Mouse (Mus musculus) gastrocnemius, adult 18-20 months (tissue): ENCODE measurements around the gene Cck. TPM values are rescaled to one million over a fixed set of nuclear protein-coding genes. Genes with fewer than 3 reads are reported as not detected.

ENCODE experiments used
- DNase-seq: peaks from one replicate; pipeline ENCODE4 v3.0.0; 2021; ENCODE audit warnings: low spot score
- long read RNA-seq, 2 experiments: library from polyadenylated mRNA; stranded (forward); transcript quantifications; one replicate each; pipeline ENCODE4 v2.0.0; 2021
- total RNA-seq, 2 experiments: library from RNA; stranded (reverse); gene quantifications; 2 replicates each; pipeline ENCODE4 v1.2.3; 2021

The Cck gene
- total RNA-seq = not detected
- long read RNA-seq, experiment 1 = 0 reads
- long read RNA-seq, experiment 2 = 0 reads

- DNase-seq = peak; percentile 57
Observed at GRCm38 (mm10) chr9:121495529-121495928, at the start of gene Cck. Gene Cck, minus strand, starts transcription at chr9:121495694.

- no peak for DNase-seq
Observed at GRCm38 (mm10) chr9:121541530-121541929, 46.0 kb upstream of the Cck start.

GRCm38 (mm10) chr9:121532626-121533025 is 37.1 kb upstream of the Cck start:
- no peak for DNase-seq

- DNase-seq = no peak
Observed at GRCm38 (mm10) chr9:121528605-121529357, 33.3 kb upstream of the Cck start.

- DNase-seq = no peak
Observed at GRCm38 (mm10) chr9:121526171-121526570, 30.7 kb upstream of the Cck start.

GRCm38 (mm10) chr9:121520047-121520446 is 24.6 kb upstream of the Cck start:
- peak; percentile 5 for DNase-seq

- no peak for DNase-seq
Observed at GRCm38 (mm10) chr9:121514462-121514861, 19.0 kb upstream of the Cck start.

GRCm38 (mm10) chr9:121511911-121512310 is 16.4 kb upstream of the Cck start:
- no peak for DNase-seq

GRCm38 (mm10) chr9:121506478-121507180 is 11.1 kb upstream of the Cck start:
- DNase-seq = no peak

GRCm38 (mm10) chr9:121505346-121505745 is 9.9 kb upstream of the Cck start:
- DNase-seq = no peak

GRCm38 (mm10) chr9:121496102-121496501 is 608 bp upstream of the Cck start:
- no peak for DNase-seq

GRCm38 (mm10) chr9:121494006-121494767 is 1.3 kb downstream of the Cck start:
- DNase-seq = no peak

- no peak for DNase-seq
Observed at GRCm38 (mm10) chr9:121491592-121492240, 3.8 kb downstream of the Cck start.

- DNase-seq = no peak
Observed at GRCm38 (mm10) chr9:121487216-121487615, 8.3 kb downstream of the Cck start.

GRCm38 (mm10) chr9:121479453-121479852 is 16.0 kb downstream of the Cck start:
- DNase-seq = peak; percentile 57

GRCm38 (mm10) chr9:121477305-121477911 is 18.1 kb downstream of the Cck start:
- DNase-seq = peak; percentile 65

GRCm38 (mm10) chr9:121475488-121476452 is 19.7 kb downstream of the Cck start:
- no peak for DNase-seq

GRCm38 (mm10) chr9:121474771-121475170 is 20.7 kb downstream of the Cck start:
- DNase-seq = no peak

- no peak for DNase-seq
Observed at GRCm38 (mm10) chr9:121469711-121470110, 25.8 kb downstream of the Cck start.

GRCm38 (mm10) chr9:121467460-121467859 is 28.0 kb downstream of the Cck start:
- no peak for DNase-seq
